Mouse (Mus musculus): Measurements from ENCODE around the gene Kars.

Gene Kars

GRCm38 (mm10) chr8:111947144-111947543, 64.0 kb downstream of the Kars start:
- DNase-seq (ENCODE audit: low spot score in 2 of 2): no peak

GRCm38 (mm10) chr8:111943544-111943943, 67.6 kb downstream of the Kars start:
- DNase-seq (ENCODE audit: low spot score in 2 of 2): no peak

Data from urinary bladder, postnatal 36 days (tissue).